Mouse (Mus musculus) CH12.LX (cell line): Measurements from ENCODE around the gene Tspan33. TPM values are rescaled to one million over a fixed set of nuclear protein-coding genes. Genes with fewer than 3 reads are reported as not detected.

ENCODE experiments used
- DNase-seq: peaks from one replicate; pipeline ENCODE4 v3.0.0-alpha.2; 2013; ENCODE audit errors: extremely low read depth
- H3K27ac ChIP-seq: 2 replicates; pipeline ENCODE4 v1.5.1; 2012; ENCODE audit warnings: low read depth, mild to moderate bottlenecking, control low read depth, moderate library complexity; ENCODE audit not compliant: insufficient read depth
- H3K27me3 ChIP-seq: replicated peaks from 2 replicates; pipeline ENCODE3; 2012; ENCODE audit warnings: inconsistent platforms
- H3K36me3 ChIP-seq, 2 experiments: replicated peaks in 1 of 2; 2 replicates each; pipeline versions ENCODE3 to v1.6.1; 2012; ENCODE audit warnings: inconsistent platforms in 1 of 2, low read length in 1 of 2, mild to moderate bottlenecking in 1 of 2, mixed read lengths in 1 of 2, moderate library complexity in 1 of 2; ENCODE audit not compliant: control insufficient read depth in 1 of 2, insufficient read depth in 1 of 2
- H3K4me1 ChIP-seq, 2 experiments: 2 replicates each; pipeline ENCODE4 v1.6.1; 2012; ENCODE audit warnings: inconsistent platforms in 1 of 2, moderate library complexity in 1 of 2; ENCODE audit not compliant: insufficient read depth in 2 of 2, control insufficient read depth in 1 of 2
- H3K4me2 ChIP-seq: 2 replicates; pipeline ENCODE4 v1.6.1; 2012; ENCODE audit warnings: low read depth, mild to moderate bottlenecking, control low read depth; ENCODE audit not compliant: poor library complexity, insufficient read depth, severe bottlenecking
- H3K4me3 ChIP-seq, 3 experiments: fragments of 150-350 bp in 1 of 3; sonication (generic) in 1 of 3; replicated peaks in 1 of 3; 2 replicates each; pipeline versions ENCODE3 to v1.5.1; 2011 to 2012; ENCODE audit warnings: low read depth in 2 of 3, low read length in 2 of 3, mild to moderate bottlenecking in 2 of 3, moderate library complexity in 2 of 3, control low read depth in 1 of 3, improper control_type of control experiment in 1 of 3, inconsistent platforms in 1 of 3, mixed read lengths in 1 of 3; ENCODE audit not compliant: poor library complexity in 1 of 3
- H3K79me2 ChIP-seq: replicated peaks from 2 replicates; pipeline ENCODE4 v1.6.1; 2012; ENCODE audit warnings: mild to moderate bottlenecking, moderate library complexity; ENCODE audit not compliant: control insufficient read depth, poor library complexity, insufficient read depth, severe bottlenecking; ENCODE audit errors: extremely low read depth
- H3K9ac ChIP-seq: 2 replicates; pipeline ENCODE4 v1.6.1; 2012; ENCODE audit warnings: low read depth, mild to moderate bottlenecking, control low read depth, moderate library complexity; ENCODE audit not compliant: insufficient read depth
- H3K9me3 ChIP-seq: replicated peaks from 2 replicates; pipeline ENCODE3; 2012; ENCODE audit warnings: low read length, inconsistent platforms, mixed read lengths
- BHLHE40 ChIP-seq: IDR thresholded peaks from 2 replicates; pipeline ENCODE4 v1.6.1; 2011; ENCODE audit warnings: mild to moderate bottlenecking, low read depth, low read length, improper control_type of control experiment
- CHD1 ChIP-seq: IDR thresholded peaks from 2 replicates; pipeline ENCODE4 v1.6.1; 2012; ENCODE audit warnings: low read depth, low read length, improper control_type of control experiment, inconsistent platforms
- CHD2 ChIP-seq: IDR thresholded peaks from 2 replicates; pipeline ENCODE4 v1.6.1; 2011; ENCODE audit warnings: low read length, improper control_type of control experiment
- CTCF ChIP-seq, 2 experiments: IDR thresholded peaks in 1 of 2; conservative IDR thresholded peaks in 1 of 2; 2 replicates each; pipeline ENCODE4 v1.5.1; 2011 to 2012; ENCODE audit warnings: low read depth in 2 of 2, low read length in 2 of 2, improper control_type of control experiment in 1 of 2, inconsistent platforms in 1 of 2, mild to moderate bottlenecking in 1 of 2, moderate library complexity in 1 of 2
- E2F4 ChIP-seq: IDR thresholded peaks from 2 replicates; pipeline ENCODE4 v1.6.1; 2011; ENCODE audit warnings: low read depth, low read length, improper control_type of control experiment; ENCODE audit not compliant: insufficient replicate concordance
- ETS1 ChIP-seq: conservative IDR thresholded peaks from 2 replicates; pipeline ENCODE4 v1.6.1; 2012; ENCODE audit warnings: low read depth, mild to moderate bottlenecking, inconsistent platforms, low read length, improper control_type of control experiment, moderate library complexity
- GABPA ChIP-seq: IDR thresholded peaks from 2 replicates; pipeline ENCODE4 v1.6.1; 2012; ENCODE audit warnings: low read depth, low read length, improper control_type of control experiment, inconsistent platforms; ENCODE audit not compliant: insufficient replicate concordance
- IRF4 ChIP-seq: IDR thresholded peaks from 2 replicates; pipeline ENCODE4 v1.6.1; 2014; ENCODE audit warnings: low read depth, mild to moderate bottlenecking, inconsistent platforms, low read length, improper control_type of control experiment
- JUN ChIP-seq: IDR thresholded peaks from 2 replicates; pipeline ENCODE4 v1.6.1; 2011; ENCODE audit warnings: low read depth, mild to moderate bottlenecking, low read length, improper control_type of control experiment, moderate library complexity; ENCODE audit not compliant: insufficient read depth
- JUND ChIP-seq: conservative IDR thresholded peaks from 2 replicates; pipeline ENCODE4 v1.6.1; 2011; ENCODE audit warnings: low read depth, low read length, improper control_type of control experiment
- MAZ ChIP-seq: IDR thresholded peaks from 2 replicates; pipeline ENCODE4 v1.6.1; 2012; ENCODE audit warnings: low read depth, mild to moderate bottlenecking, inconsistent platforms, low read length, improper control_type of control experiment, moderate library complexity
- MYC ChIP-seq: IDR thresholded peaks from 2 replicates; pipeline ENCODE4 v1.6.1; 2011; ENCODE audit warnings: low read depth, mild to moderate bottlenecking, improper control_type of control experiment, low read length
- NELFE ChIP-seq: IDR thresholded peaks from 2 replicates; pipeline ENCODE4 v1.6.1; 2011; ENCODE audit warnings: low read depth, low read length, improper control_type of control experiment
- PAX5 ChIP-seq: IDR thresholded peaks from 2 replicates; pipeline ENCODE4 v1.6.1; 2012; ENCODE audit warnings: low read length, inconsistent platforms, mixed read lengths
- POLR2A ChIP-seq: IDR thresholded peaks from 2 replicates; pipeline ENCODE4 v1.6.1; 2011; ENCODE audit warnings: low read depth, mild to moderate bottlenecking, improper control_type of control experiment, low read length
- POLR2AphosphoS2 ChIP-seq: IDR thresholded peaks from 2 replicates; pipeline ENCODE4 v1.6.1; 2011; ENCODE audit warnings: low read depth, low read length, improper control_type of control experiment
- RAD21 ChIP-seq: IDR thresholded peaks from 2 replicates; pipeline ENCODE4 v1.6.1; 2011; ENCODE audit warnings: low read depth, mild to moderate bottlenecking, low read length, improper control_type of control experiment, moderate library complexity
- SIN3A ChIP-seq: IDR thresholded peaks from 2 replicates; pipeline ENCODE4 v1.6.1; 2012; ENCODE audit warnings: low read length, improper control_type of control experiment, inconsistent platforms
- SMC3 ChIP-seq: IDR thresholded peaks from 2 replicates; pipeline ENCODE4 v1.6.1; 2011; ENCODE audit warnings: low read depth, low read length, improper control_type of control experiment
- TBP ChIP-seq: conservative IDR thresholded peaks from 2 replicates; pipeline ENCODE4 v1.6.1; 2011; ENCODE audit warnings: low read depth, low read length, improper control_type of control experiment
- TCF12 ChIP-seq: IDR thresholded peaks from 2 replicates; pipeline ENCODE4 v1.6.1; 2014; ENCODE audit warnings: low read depth, mild to moderate bottlenecking, inconsistent platforms, low read length, improper control_type of control experiment
- UBTF ChIP-seq: IDR thresholded peaks from 2 replicates; pipeline ENCODE4 v1.6.1; 2012; ENCODE audit warnings: low read depth, mild to moderate bottlenecking, inconsistent platforms, low read length, improper control_type of control experiment, moderate library complexity
- USF1 ChIP-seq: IDR thresholded peaks from 2 replicates; pipeline ENCODE4 v1.6.1; 2014; ENCODE audit warnings: low read depth, mild to moderate bottlenecking, inconsistent platforms, low read length, improper control_type of control experiment
- USF2 ChIP-seq: conservative IDR thresholded peaks from 2 replicates; pipeline ENCODE4 v1.6.1; 2011; ENCODE audit warnings: low read depth, low read length, improper control_type of control experiment
- ZKSCAN1 ChIP-seq: IDR thresholded peaks from 2 replicates; pipeline ENCODE4 v1.6.1; 2012; ENCODE audit warnings: low read depth, inconsistent platforms, low read length, improper control_type of control experiment, borderline replicate concordance
- ZMIZ1 ChIP-seq: IDR thresholded peaks from 2 replicates; pipeline ENCODE4 v1.6.1; 2012; ENCODE audit warnings: low read depth, mild to moderate bottlenecking, inconsistent platforms, low read length, improper control_type of control experiment
- ZNF384 ChIP-seq: IDR thresholded peaks from 2 replicates; pipeline ENCODE4 v1.6.1; 2012; ENCODE audit warnings: low read depth, low read length, improper control_type of control experiment, inconsistent platforms
- dilution Hi-C: fragments of 300-500 bp; cut with MboI; formaldehyde crosslinking; loops from 2 replicates; pipeline ENCODE4 v1.14.3; 2020; ENCODE audit warnings: low sequenced_read_pairs; ENCODE audit not compliant: extremely low pct_unique_long_range_greater_than_20kb, extremely low pct_ligation_motif_present
- in situ Hi-C: fragments of 300-500 bp; cut with MboI; formaldehyde crosslinking; loops from 3 replicates; pipeline ENCODE4 v1.14.3; 2019; ENCODE audit warnings: low sequenced_read_pairs, low pct_ligation_motif_present, low pct_unique_long_range_greater_than_20kb, mixed read lengths
- polyA plus RNA-seq: library from polyadenylated mRNA; unstranded; fragments of >175 nt; gene quantifications from 2 replicates; pipeline ENCODE4 v1.2.1, GENCODE M21; 2012; ENCODE audit warnings: low read depth; ENCODE audit not compliant: insufficient read length
- total RNA-seq, 2 experiments: library from RNA; depleted of rRNA; stranded (reverse); fragments of 300-350 nt in 1 of 2; fragments of >200 nt in 1 of 2; gene quantifications; 2 replicates each; pipeline ENCODE4 v1.2.3; 2012 to 2014

Gene Tspan33
- total and polyA plus RNA-seq, 3 experiments, result 8.5 to 12.2 (median 10.4) TPM

DNA sequence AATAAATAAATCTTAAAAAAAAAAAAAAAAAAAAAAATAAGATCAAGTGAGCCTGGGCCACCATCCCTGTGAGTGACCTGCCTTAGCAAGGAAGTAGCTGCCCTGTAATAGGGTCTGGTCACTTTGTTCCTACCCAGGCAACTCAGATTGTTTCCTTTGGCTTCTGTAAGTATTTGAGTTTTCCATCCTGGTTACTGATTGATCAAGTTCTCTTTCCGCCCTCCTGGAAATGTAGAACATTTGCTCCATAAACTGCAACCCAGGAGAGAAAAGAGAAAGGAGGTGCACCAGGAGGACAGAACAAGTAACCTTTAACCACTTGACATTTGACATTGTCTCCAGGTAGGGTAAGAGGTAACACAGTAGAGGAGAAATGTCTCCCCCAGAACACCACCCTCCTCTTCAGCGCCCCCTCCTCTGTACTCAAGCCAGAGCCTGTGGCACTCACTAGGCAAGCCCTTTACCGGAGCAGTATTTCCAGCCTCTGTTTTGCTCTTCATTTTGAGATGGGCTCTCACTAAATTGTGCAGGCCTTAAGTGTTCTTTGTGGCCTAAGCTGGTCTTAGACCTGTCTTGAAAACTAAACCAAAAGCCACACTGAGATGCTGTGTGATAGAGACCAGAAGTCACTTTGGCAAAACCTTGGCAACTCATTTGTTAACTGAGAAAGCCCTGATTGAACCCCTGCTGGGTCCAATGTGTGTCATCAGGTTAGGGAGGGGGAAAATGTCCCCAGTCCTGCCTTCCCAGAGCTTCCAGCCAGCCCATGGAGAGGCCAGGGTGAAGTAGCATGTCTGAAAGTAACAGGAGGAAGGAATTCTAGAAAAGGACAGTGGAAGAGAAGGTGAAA lies 35.2 kb upstream of the Tspan33 start:
- Histone ChIP-seq H3K9ac (no peak overlapping the region), H3K9me3 (peaks cover 2% of the 10 kb centered on the region), H3K4me1 (no peaks in the 10 kb centered on the region), H3K36me3 (no peaks in the 10 kb centered on the region), H3K4me2 (no peak overlapping the region), H3K4me3 (no peak overlapping the region), H3K79me2 (no peaks in the 10 kb centered on the region)
- in situ Hi-C loops, result no loop called here
- DNase-seq, result no peak
- dilution Hi-C loops, result no loop called here
- TF ChIP-seq CHD1 (no peak), UBTF (no peak), TBP (no peak), SMC3 (no peak), E2F4 (no peak), TCF12 (no peak), MAZ (no peak), SIN3A (no peak), PAX5 (no peak), ZKSCAN1 (no peak), JUN (no peak), ZMIZ1 (no peak), ETS1 (no peak), CHD2 (no peak), BHLHE40 (no peak), POLR2A (no peak), CTCF (conservative IDR thresholded peaks at IDR 0.05 in 1 of 2, IDR thresholded peaks at IDR 0.05 in 1 of 2; ENCODE audit: low read depth in 2 of 2, low read length in 2 of 2) (no peak), USF1 (no peak), RAD21 (no peak), ZNF384 (no peak)
- TF ChIP-seq, all 38 proteins: peak for 0
- H3K27ac ChIP-seq, result no peak overlapping the region
- peaks cover 2% of the 10 kb centered on the region for H3K27me3 ChIP-seq

DNA sequence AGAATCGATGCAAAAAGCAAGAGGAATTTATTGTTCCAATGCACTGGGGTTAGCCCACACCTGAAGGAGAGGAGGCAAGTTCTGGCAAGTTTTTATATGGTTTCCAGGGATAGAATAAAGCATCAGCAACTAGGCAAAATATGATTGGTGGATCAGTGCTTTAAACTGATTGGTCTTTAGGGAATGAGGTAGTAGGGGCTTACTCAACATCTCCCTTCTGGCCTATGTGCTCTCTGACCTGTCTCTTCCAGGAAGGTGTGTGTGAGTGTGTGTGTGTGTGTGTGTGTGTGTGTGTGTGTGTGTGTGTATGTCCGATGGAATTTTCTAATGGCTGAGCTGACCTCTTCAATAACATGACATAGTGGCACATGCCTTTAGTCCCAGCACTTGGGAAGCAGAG lies 34.1 kb upstream of the Tspan33 start:
- H3K9ac ChIP-seq, result no peak overlapping the region
- no peaks in the 10 kb centered on the region for H3K36me3 ChIP-seq
- no peaks in the 10 kb centered on the region for H3K27me3 ChIP-seq
- no peak overlapping the region for H3K4me3 ChIP-seq
- TF ChIP-seq MYC (no peak), TBP (no peak), E2F4 (no peak), PAX5 (no peak), USF2 (no peak), POLR2AphosphoS2 (no peak), GABPA (no peak), NELFE (no peak), JUND (no peak), RAD21 (no peak), ZKSCAN1 (no peak), ZNF384 (no peak), BHLHE40 (no peak), IRF4 (no peak)
- TF ChIP-seq, all 38 proteins: peak for 0
- dilution Hi-C loops, result no loop called here
- in situ Hi-C loops, result no loop called here
- Histone ChIP-seq H3K4me1 (no peaks in the 10 kb centered on the region), H3K79me2 (no peaks in the 10 kb centered on the region), H3K4me2 (no peak overlapping the region), H3K27ac (no peak overlapping the region), H3K9me3 (peaks cover 5% of the 10 kb centered on the region)
- DNase-seq, result no peak
